Mouse (Mus musculus) mature B cell (primary cell): ENCODE results near the gene Cd48.
"Not testable (repeated sequence)": the region's sequence is repeated elsewhere in the genome, so short reads cannot be mapped to it uniquely, and the experiment has no call there.

ENCODE experiments used
- in situ Hi-C: fragments of 300-500 bp; cut with MboI; formaldehyde crosslinking; loops from 2 replicates; pipeline ENCODE4 v1.14.3; 2019

The Cd48 gene

GRCm38 (mm10) chr1:171681531-171682299 lies at the start of gene Cd48:
Cd48 (plus strand) TSS chr1:171682009.
- in situ Hi-C loops: no loop called here

GRCm38 (mm10) chr1:171635696-171636095 lies 46.1 kb upstream of the Cd48 start:
- in situ Hi-C loops: no loop called here

- in situ Hi-C loops: no loop called here
These were observed 44.7 kb upstream of the Cd48 start for GRCm38 (mm10) chr1:171637101-171637500.

GRCm38 (mm10) chr1:171638686-171639085 lies 43.1 kb upstream of the Cd48 start:
- in situ Hi-C loops: no loop called here

GRCm38 (mm10) chr1:171640796-171641195 lies 41.0 kb upstream of the Cd48 start:
- in situ Hi-C loops: no loop called here

GRCm38 (mm10) chr1:171643612-171644011 lies 38.2 kb upstream of the Cd48 start:
- in situ Hi-C loops: no loop called here

GRCm38 (mm10) chr1:171646429-171646940 lies 35.3 kb upstream of the Cd48 start:
- in situ Hi-C loops: no loop called here

- in situ Hi-C loops: no loop called here
These were observed 34.1 kb upstream of the Cd48 start for GRCm38 (mm10) chr1:171647716-171648115.

- in situ Hi-C loops: no loop called here
These were observed 33.0 kb upstream of the Cd48 start for GRCm38 (mm10) chr1:171648840-171649239.

- in situ Hi-C loops: no loop called here
These were observed 29.1 kb upstream of the Cd48 start, which contains the start of gene Slamf7 for GRCm38 (mm10) chr1:171652734-171653133. Slamf7 (minus strand) TSS chr1:171653035.

- in situ Hi-C loops: no loop called here
These were observed 23.2 kb upstream of the Cd48 start for GRCm38 (mm10) chr1:171658561-171658991.

- in situ Hi-C loops: no loop called here
These were observed 21.4 kb upstream of the Cd48 start for GRCm38 (mm10) chr1:171660423-171660822.

- in situ Hi-C loops: no loop called here
These were observed 20.3 kb upstream of the Cd48 start for GRCm38 (mm10) chr1:171661482-171661881.

GRCm38 (mm10) chr1:171663757-171664156 lies 18.1 kb upstream of the Cd48 start:
- in situ Hi-C loops: no loop called here

GRCm38 (mm10) chr1:171666350-171666749 lies 15.5 kb upstream of the Cd48 start:
- in situ Hi-C loops: no loop called here

GRCm38 (mm10) chr1:171667160-171667559 lies 14.6 kb upstream of the Cd48 start:
- in situ Hi-C loops: no loop called here

- in situ Hi-C loops: not testable (repeated sequence)
These were observed 9.4 kb upstream of the Cd48 start for GRCm38 (mm10) chr1:171672451-171672850.

GRCm38 (mm10) chr1:171672854-171673475 lies 8.8 kb upstream of the Cd48 start:
- in situ Hi-C loops: no loop called here

- in situ Hi-C loops: no loop called here
These were observed 7.3 kb upstream of the Cd48 start for GRCm38 (mm10) chr1:171674467-171674866.

GRCm38 (mm10) chr1:171677721-171678120 lies 4.1 kb upstream of the Cd48 start:
- in situ Hi-C loops: no loop called here

- in situ Hi-C loops: no loop called here
These were observed 800 bp upstream of the Cd48 start for GRCm38 (mm10) chr1:171681009-171681408.

GRCm38 (mm10) chr1:171684923-171685322 lies 3.1 kb downstream of the Cd48 start:
- in situ Hi-C loops: no loop called here

GRCm38 (mm10) chr1:171687320-171687719 lies 5.5 kb downstream of the Cd48 start:
- in situ Hi-C loops: no loop called here
